Mouse (Mus musculus): ENCODE measurements at regions not wholly inside any gene's neighbourhood (a gene's known extent, or its start where the extent isn't known, plus 50 kb on each side); places are given as distances from the start of the nearest gene placed in this dataset.

GRCm38 (mm10) chr10:37739024-37739423 lies 600.3 kb upstream of the Marcks start:
- TF ChIP-seq CTCF (IDR thresholded peaks at IDR 0.05; ENCODE audit: low read depth, low read length) (no peak), POLR2AphosphoS5 (IDR thresholded peaks at IDR 0.05; ENCODE audit: insufficient replicate concordance, low read depth, low read length) (no peak), TAL1 (conservative IDR thresholded peaks at IDR 0.05; ENCODE audit: low read depth, low read length) (no peak), GATA2 (IDR thresholded peaks at IDR 0.05; ENCODE audit: borderline replicate concordance, low read depth, low read length) (no peak)

Measured in G1E (cell line).